Mouse (Mus musculus) C2C12 (cell line): ENCODE measurements around the gene 4933428G20Rik.

Source experiments
- CTCF ChIP-seq: IDR thresholded peaks from one replicate; pipeline ENCODE4 v1.5.1; 2011; ENCODE audit not compliant: control insufficient read depth, insufficient read depth, insufficient read length
- MAX ChIP-seq: IDR thresholded peaks from one replicate; pipeline ENCODE4 v1.6.1; 2011; ENCODE audit warnings: mild to moderate bottlenecking, control low read depth
- MYOG ChIP-seq: IDR thresholded peaks from one replicate; pipeline ENCODE4 v1.6.1; 2011; ENCODE audit not compliant: control insufficient read depth, insufficient read length; ENCODE audit errors: extremely low read depth

DNA sequence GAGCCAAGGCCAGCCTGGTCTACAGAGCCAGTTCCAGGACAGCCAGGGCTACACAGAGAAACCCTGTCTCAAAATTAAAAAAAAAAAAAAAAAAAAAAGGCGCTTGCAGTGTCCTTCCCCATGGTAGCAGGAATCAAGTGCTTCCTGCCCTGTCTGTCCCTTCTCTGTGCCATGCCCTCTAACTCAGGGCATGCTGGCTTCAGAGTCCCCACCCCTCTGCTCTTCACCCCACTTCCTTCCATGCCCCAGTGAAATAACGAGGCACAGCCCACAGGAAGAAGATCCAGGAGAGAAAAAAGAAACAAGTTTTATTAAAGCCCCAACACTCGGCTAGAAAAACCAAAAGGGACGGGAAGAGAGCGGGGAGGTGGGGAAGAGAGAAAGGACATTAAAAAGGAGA is 8.9 kb upstream of the 4933428G20Rik start:
- TF ChIP-seq CTCF: no peak
- TF ChIP-seq MYOG: no peak
- TF ChIP-seq MAX: no peak
